Mouse (Mus musculus) brown adipose tissue, adult 24 weeks (tissue): ENCODE results near the gene Cpa4. TPM values are rescaled to one million over a fixed set of nuclear protein-coding genes. Genes with fewer than 3 reads are reported as not detected.

Experiments used
- H3K27ac ChIP-seq: fragments of 200-500 bp; replicated peaks from 2 replicates; pipeline ENCODE4 v1.5.1; 2012; ENCODE audit warnings: low read depth, mild to moderate bottlenecking, low read length
- H3K4me1 ChIP-seq: fragments of 200-500 bp; 2 replicates; pipeline ENCODE4 v1.6.1; 2012; ENCODE audit warnings: low read length, mixed read lengths; ENCODE audit not compliant: control insufficient read depth, insufficient read depth, insufficient read length
- H3K4me3 ChIP-seq: fragments of 200-500 bp; 2 replicates; pipeline ENCODE4 v1.5.1; 2012; ENCODE audit warnings: low read depth, mild to moderate bottlenecking, low read length, moderate library complexity; ENCODE audit not compliant: insufficient read depth
- polyA plus RNA-seq: library from polyadenylated mRNA; stranded (reverse); fragments of >200 nt; gene quantifications from 2 replicates; pipeline ENCODE4 v1.2.4, GENCODE M21; 2012; ENCODE audit not compliant: missing spikeins, insufficient read depth, insufficient read length

Cpa4 gene
- polyA plus RNA-seq, 1 experiment, result not detected

DNA sequence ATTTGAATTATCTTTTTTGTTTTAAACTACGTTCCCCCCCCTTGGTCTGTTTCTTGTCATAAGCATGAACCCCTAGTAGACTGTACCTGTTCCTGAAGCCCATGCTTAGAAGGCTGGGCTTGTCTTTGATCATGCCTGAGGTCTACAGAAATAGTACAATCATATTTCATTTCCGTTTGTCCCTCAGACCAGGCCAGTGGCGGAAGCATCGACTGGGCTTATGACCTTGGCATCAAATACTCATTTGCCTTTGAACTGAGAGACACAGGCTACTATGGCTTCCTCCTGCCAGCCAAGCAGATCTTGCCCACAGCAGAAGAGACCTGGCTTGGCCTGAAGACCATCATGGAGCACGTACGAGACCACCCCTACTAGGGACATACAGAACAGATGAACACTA lies 4.1 kb upstream of the Cpa4 start:
- no peak overlapping the region for H3K4me3 ChIP-seq
- peaks cover 4% of the 10 kb centered on the region; the same call in 1 of the 2 replicates for H3K4me1 ChIP-seq
- no peak overlapping the region for H3K27ac ChIP-seq

DNA sequence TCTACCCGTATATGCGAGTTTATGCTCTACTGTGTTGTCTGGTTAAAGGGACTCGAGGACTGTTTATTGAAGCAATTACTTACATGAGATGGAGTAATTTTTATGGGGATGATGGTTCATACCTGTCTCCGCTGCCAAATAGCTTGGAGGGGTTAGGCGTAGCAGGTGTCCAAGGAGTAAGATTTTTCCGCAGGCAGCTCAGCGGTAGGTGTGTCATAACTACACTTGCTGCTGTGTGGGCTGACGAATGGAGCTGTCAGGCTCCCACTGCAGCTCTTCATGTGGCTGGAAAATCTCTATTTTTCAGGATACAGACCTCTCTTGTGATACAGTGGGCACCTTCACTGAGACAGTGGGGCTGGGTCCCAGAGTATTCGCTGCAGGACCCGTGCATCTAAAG lies 1.2 kb downstream of the Cpa4 start:
- Histone ChIP-seq H3K4me3 (no peak overlapping the region), H3K4me1 (no peaks in the 10 kb centered on the region), H3K27ac (no peak overlapping the region)

DNA sequence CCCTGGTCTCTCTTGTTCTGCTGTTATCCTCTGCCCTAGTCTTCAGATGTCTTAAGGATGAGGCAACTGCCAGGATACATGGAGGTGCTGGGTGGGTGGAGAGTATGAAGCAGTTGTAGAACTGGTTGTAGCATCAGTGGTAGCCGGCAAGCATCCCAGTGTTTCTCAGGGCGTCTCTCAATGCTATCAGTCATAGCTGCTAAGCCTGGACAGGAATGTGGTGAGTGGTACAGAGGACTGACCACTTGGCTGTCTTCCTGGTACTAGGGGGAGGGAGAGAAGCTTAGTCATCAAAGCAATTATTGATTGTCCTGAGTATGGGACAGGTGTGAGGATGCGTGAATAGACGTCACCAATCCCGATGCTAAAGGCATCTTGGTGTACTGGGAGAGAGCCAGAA lies 1.8 kb downstream of the Cpa4 start:
- Histone ChIP-seq H3K4me1 (no peaks in the 10 kb centered on the region), H3K4me3 (no peak overlapping the region), H3K27ac (no peak overlapping the region)

DNA sequence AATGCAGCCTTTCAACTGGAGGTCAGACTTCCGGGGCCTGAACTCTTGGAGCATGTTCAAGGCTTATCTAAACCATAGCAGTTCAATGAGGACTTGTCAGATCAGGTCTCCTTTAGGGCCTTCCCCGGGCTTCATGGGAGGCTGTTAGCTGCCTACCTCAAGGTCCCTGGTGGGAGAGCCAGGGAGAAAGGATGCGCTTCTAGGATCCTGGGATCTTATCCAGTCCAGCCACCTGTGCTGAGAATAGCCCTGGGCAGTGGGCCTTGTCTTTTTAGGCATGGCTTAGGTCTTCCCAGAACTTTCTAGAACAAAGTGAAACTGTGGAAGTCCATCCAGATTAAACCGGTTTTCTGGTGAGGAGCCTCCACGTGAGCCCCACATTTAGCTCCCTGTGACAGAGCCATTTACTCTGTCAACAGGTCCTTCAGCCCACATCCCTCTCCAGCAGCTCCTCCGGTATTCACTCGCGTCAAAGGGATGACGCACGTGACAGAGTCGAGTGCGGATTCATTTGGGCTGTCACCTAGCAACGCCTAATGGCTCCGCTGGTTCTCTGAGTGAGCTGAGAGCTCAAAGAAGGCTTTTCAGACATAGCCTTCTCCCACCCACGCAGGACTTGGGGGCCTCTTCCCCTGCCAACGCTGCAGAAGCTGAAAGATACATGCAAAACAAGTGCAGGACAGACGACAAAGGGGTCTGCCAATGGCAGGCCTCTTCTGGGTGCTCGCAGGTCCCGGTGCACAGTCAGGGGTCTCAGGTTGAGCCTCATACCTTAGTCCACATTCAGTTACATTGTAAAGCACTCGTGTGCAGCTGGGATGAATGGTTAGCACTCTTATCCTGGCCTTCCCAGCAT lies 4.5 kb downstream of the Cpa4 start:
- Histone ChIP-seq H3K4me3 (no peak overlapping the region), H3K4me1 (no peaks in the 10 kb centered on the region), H3K27ac (no peak overlapping the region)

DNA sequence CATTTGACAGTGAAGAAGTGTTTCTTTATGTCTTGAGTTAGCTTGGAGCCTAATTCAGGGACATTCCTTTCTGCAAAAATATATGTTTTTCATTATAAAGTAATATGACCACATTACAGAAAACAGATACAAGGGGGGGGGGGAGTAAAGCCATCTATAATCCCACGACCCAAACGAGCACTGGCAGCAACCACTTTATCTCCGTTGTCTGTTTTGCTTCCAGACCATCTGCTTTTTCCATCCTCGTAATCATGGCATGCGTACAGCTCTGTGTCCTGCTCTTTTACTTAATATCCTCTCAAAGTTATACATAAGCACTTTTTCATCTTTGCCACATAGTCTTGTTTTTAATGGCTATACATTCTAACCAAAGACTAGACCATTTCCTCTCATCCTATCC lies 5.2 kb downstream of the Cpa4 start:
- Histone ChIP-seq H3K27ac (no peak overlapping the region), H3K4me1 (no peaks in the 10 kb centered on the region), H3K4me3 (no peak overlapping the region)

DNA sequence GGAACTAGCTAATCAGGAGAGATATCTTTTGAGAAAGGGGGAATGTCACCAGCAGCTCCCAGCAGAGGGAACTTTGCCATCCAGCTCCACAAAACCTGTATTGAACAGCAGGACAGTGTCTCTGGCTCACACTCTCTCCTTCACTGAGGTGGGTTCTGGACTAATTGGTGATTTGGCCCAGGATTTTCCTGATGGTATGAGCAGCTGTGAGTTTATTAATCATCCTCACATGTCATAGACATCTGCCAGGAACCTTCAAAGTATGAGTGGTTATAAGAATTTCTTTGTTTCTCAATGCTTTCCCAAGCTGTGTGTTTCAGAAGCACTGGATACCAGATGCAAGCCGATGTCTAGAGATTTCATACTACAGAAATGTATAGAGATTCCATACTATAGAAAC lies 6.8 kb downstream of the Cpa4 start:
- Histone ChIP-seq H3K27ac (no peak overlapping the region), H3K4me3 (no peak overlapping the region), H3K4me1 (no peaks in the 10 kb centered on the region)

DNA sequence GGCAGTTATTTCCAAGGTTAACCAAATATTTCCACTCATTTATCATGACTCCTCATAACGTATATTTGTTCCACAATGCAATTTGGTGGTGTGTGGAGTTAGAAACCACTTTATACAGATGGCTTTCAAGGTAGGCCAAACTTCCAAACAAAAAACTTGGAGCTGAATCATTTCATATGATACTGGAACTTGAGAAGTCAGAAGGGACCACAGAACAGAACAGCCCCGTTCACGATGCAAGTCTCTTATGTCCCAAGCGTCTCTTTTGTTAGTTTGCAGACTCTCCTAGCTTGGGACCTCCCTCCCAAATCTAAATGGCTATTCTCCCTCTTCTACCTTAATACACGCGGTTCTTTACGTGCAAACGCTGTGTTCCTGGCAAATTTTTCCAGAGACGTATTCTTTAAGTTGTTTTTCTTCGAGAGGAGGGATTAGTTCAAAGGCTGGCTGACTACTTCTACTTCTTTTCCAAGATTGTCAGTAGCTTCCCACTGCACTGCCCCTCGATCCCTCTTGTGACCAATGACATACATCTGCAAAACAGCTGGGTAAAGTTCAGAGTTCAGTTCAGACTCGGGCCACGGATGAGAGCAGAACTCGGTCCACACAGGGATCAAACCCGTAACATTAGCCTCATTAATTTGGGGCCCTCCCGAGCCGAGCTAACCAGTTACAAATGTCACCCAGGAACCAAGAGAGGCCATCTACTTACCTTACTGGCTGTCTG lies 8.5 kb downstream of the Cpa4 start:
- Histone ChIP-seq H3K4me3 (no peak overlapping the region), H3K4me1 (no peaks in the 10 kb centered on the region), H3K27ac (no peak overlapping the region)

DNA sequence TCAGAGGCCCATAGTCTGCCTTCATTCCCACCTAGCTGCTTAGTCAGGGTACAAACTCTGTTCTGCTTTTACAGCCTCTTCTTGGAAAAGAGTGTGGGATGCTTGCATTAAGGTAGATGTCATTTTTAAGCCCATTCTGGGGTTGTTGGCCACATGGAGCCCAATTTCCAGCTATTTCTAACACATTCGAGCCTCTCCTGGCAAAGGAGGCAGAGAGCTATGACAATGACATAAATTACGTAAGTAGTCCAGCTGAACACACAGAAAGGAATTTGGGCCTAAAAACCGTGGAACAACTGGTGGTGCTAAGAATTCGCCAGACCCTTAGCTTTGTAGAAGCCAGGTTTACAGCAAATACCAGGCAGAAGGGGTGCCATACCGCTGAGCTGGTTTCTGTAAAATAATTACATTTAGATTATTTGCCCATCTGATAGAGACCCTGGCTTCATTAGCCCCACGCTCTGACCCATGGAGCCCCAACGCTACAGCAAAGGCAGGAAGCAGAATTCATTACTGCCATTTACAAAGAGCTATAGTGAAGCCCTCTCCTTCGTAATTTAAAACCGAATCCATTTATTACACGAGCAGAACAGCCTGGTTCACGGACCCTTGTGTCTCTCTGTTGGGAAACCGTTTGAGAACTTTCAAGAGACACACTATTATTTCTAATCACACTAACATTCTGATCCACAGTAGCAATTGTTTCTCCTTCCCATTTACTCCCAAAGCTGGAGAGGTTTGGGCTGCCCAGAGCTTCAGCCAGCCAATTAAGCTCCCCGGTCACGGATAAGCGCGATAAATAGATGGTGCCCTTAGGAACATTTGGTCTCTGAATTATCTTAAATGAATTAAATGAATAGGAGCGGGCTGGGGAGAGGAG lies 12.0 kb downstream of the Cpa4 start:
- H3K4me1 ChIP-seq, result no peaks in the 10 kb centered on the region
- H3K27ac ChIP-seq, result no peak overlapping the region
- no peak overlapping the region for H3K4me3 ChIP-seq

DNA sequence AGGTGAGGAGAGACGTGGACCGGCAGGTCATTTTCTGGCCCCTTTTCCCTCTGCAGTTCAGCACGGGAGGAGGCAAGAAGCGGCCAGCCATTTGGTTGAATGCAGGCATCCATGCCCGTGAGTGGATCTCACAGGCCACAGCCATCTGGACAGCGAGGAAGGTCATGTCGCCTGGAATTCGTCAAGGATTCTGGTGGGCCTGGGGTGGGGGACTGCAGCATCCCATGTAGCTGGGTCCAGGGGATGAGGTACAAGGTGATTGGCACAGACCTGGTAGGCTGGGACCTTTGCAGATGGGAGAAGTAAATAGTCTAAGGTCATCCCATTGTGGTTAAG lies 12.6 kb downstream of the Cpa4 start:
- Histone ChIP-seq H3K27ac (no peak overlapping the region), H3K4me3 (no peak overlapping the region), H3K4me1 (no peaks in the 10 kb centered on the region)

DNA sequence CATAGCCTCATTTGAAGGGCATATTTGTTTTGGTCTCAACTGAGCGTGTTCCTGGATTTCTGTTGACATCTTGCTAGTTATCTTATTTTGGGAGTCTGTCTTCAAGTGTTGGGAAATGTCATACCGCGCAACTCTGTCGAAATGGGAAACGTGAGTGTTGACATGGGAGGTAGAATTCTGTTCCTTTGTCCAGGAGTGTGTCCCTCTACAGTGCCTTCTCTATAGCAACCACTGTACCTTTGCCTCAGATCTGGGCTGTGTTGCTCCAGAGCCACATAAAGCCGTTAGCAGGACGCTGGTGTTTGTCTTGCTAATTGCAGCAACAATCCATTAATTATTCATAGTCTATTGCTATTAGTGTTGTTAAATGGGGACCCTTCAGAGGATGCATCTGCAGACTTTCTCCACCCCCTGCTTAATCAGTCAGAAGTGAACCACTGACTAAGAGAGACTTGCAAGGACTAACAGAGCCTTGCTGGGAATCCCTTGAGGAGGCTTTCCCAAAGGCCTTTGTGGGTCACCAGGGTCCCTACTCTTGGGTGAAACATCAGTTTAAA lies 18.8 kb downstream of the Cpa4 start:
- H3K4me3 ChIP-seq, result no peak overlapping the region
- H3K27ac ChIP-seq, result no peak overlapping the region

DNA sequence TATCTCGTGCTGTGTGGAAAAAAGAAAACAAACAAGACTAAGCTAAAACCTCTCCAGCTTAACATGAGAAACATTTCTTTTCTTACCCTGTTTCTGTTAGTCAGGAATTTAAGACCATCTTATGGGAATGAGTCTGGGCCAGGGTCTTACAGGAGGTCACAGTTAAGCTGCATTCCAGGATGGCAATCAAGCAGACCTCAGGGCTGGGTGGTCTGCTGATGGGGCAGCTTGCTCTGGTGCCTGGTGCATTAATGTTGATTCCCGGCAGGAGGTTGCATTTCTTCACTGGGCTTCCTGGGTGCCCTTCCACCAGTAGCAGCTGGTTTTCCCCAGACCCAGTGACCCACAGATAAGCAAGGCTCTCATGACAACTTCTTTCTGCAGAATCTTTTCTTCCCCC lies 21.6 kb downstream of the Cpa4 start:
- Histone ChIP-seq H3K27ac (no peak overlapping the region), H3K4me3 (no peak overlapping the region), H3K4me1 (no peaks in the 10 kb centered on the region)

More for the DNA sequence above, 18.8 kb downstream of the Cpa4 start:
- no peaks in the 10 kb centered on the region for H3K4me1 ChIP-seq

DNA sequence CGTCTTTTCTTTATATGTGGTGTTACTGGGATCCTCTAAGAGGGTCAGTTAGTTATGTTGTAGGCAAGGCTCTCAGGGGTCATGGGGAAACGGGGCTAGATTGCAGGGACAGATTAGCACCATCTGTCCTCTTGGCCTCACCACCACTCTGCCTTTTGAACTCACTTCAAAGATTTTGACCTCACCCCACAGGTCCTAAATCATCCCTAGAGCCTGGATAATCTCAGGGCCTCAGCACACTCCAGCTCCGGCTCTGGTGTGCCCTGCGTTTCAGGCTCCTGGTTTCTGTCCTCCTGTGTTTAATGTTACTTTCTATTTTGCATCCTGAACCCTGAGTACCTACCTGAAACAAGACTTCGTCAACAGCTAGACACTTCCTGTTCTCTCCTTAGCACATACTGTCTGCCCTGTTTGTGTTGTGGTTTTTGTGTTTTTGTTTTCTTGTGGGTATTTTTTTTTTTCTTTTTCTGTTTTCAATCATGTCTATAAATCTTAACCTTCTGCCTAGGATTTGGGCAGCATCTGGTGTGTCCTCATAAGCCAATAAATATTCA lies 23.8 kb downstream of the Cpa4 start:
- Histone ChIP-seq H3K27ac (no peak overlapping the region), H3K4me1 (no peaks in the 10 kb centered on the region), H3K4me3 (no peak overlapping the region)

DNA sequence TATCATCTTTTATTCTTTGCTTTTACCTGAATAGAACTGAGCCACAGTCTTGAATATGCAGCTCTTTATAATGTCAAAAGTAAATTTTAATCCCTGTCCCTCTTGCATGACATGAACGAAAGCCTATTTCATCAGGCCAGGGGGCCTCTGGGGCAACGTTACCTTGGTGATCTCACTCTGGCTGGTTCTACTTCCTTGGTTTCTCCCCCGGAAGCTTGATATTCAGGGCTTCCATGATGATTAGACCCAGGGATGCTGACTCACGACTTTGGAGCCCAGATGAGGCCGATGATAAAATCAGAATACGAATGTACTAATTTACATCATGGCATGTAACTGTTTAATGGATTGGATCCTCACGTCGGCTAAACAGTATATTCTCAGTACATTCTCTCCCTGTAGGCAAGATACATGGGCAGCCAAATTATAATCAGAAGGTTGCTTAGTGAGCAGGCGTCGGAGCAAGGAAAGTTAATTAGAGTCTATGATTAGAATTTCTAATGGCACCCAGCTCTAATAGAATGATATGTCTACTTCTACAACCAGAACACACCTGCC lies 24.3 kb downstream of the Cpa4 start:
- Histone ChIP-seq H3K4me1 (no peaks in the 10 kb centered on the region), H3K27ac (no peak overlapping the region), H3K4me3 (no peak overlapping the region)

DNA sequence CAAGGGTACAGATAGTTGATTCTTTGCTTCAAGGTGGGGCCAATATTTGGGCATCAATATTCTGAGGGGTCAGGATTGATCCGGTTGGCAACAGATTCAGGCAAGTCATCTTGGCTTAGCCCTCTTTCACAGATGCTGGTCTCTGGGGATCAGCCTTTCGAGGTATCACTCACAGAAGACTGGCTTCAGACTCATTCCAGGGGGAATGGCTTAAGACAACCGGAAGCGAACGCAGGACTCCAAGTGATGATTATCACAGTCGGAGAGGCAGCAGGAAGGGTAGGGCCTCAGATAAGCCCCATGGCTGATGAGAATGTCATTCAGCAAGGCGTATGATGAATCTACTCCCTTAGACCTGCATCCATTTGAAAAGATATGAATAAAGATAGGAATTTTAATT lies 26.2 kb downstream of the Cpa4 start:
- Histone ChIP-seq H3K27ac (no peak overlapping the region), H3K4me1 (no peaks in the 10 kb centered on the region), H3K4me3 (no peak overlapping the region)
